Mouse (Mus musculus): ENCODE measurements around the gene Ltbp2. TPM values are rescaled to one million over a fixed set of nuclear protein-coding genes. Genes with fewer than 3 reads are reported as not detected.

Ltbp2 gene
- polyA plus RNA-seq, 1 experiment: 8.1 TPM

DNA sequence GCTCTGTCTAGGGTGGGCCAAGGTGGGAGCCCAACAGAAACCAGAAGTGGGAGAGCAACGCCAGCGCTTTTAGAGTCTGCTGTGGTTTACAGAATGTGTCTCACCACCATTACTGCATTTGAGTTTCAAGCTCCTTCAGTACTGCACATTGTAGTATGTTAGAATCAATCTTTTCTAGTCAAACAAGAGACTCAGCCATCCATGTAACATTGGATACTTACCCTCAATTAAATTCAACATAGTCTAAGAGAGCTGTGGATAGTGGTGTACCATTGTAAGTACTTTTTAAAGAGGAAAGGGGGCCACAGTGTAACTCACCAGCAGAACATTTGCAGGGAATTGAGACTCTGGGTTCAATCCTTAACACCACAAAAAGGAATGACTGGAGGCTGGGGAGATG, 35.3 kb upstream of the Ltbp2 start:
- Histone ChIP-seq H3K36me3 (ENCODE audit: control insufficient read depth, insufficient read depth, low read length) (peaks cover 2% of the 10 kb centered on the region), H3K27me3 (ENCODE audit: control insufficient read depth, insufficient read depth, low read length) (no peaks in the 10 kb centered on the region), H3K4me1 (ENCODE audit: control insufficient read depth, insufficient read depth, insufficient read length, low read length) (no peaks in the 10 kb centered on the region), H3K27ac (ENCODE audit: insufficient read depth, low read depth, low read length) (no peak overlapping the region), H3K4me3 (ENCODE audit: low read depth, low read length) (no peak overlapping the region)
- WGBS: 84% methylated on average over 2 of the region's 2 CpGs
- TF ChIP-seq POLR2A (IDR thresholded peaks at IDR 0.05; ENCODE audit: low read depth, low read length) (no peak), CTCF (IDR thresholded peaks at IDR 0.05; ENCODE audit: extremely low read depth, insufficient read length, insufficient replicate concordance, low read depth, low read length) (no peak)

DNA sequence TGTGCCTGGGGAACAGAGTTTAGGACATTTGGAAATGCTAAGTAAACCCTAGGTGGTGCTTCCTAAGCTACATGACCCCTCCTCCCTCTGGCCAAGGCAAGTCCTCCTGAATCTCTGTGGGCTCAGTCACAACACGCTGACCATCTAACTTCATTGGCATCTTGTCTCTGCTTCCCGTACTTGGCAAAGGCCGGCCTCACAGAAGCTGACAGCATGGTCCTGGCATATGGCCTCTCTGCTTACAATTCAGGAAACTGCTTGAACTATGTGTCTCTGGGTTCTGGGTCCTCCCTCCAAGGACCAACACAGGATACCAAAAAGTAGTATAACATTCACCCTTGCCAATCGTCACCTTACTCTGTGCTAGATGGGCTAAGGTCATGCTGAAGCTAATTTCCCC, 33.7 kb upstream of the Ltbp2 start:
- 90% methylated on average over 4 of the region's 4 CpGs for WGBS
- no peaks in the 10 kb centered on the region for H3K36me3 ChIP-seq (ENCODE audit: control insufficient read depth, insufficient read depth, low read length)

DNA sequence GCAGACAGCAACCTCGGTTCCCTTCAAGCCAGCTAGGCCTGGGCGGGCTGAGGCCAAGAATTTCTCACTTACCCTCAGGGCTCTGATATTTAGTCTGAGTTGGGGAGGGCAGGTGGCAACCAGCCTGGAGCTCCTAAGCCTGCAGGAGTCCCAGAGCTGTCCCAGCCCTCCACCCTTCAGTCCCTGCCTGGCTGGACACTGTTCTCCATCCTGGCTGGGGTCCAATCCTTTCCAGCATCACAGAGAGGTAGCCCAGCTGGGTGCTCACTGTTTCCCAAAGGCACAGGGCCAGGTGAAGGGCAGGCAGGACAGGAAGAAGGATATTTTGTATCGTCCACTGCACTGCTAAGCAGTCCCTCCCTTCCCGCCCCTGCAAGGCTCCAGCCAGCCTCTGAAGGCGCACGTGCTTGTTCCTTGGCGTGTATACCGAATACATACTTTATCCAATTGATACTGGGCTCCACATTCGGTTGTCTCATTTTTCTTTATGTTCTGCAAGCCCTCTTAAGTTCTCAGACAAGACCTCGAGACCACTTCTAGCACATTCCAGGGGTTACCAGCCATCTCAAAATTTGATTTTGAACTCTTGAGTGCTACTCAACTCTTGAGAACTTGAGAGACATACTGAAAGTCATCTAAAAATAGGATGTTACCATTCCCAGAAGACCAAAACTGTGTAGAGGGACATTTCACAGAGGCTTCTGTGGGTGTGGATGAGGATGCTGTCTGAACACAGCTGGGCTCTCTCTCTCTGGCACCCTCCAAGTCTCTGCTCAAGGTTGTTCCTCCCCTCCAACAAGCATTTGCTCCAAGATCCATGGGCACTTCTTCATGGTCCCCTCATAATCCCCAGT, 31.5 kb upstream of the Ltbp2 start:
- H3K36me3 ChIP-seq (ENCODE audit: control insufficient read depth, insufficient read depth, low read length): no peaks in the 10 kb centered on the region
- no peaks in the 10 kb centered on the region for H3K4me1 ChIP-seq (ENCODE audit: control insufficient read depth, insufficient read depth, insufficient read length, low read length)
- H3K27me3 ChIP-seq (ENCODE audit: control insufficient read depth, insufficient read depth, low read length): no peaks in the 10 kb centered on the region
- no peak overlapping the region for H3K4me3 ChIP-seq (ENCODE audit: low read depth, low read length)
- no peak overlapping the region for H3K27ac ChIP-seq (ENCODE audit: insufficient read depth, low read depth, low read length)
- 53% methylated on average over 10 of the region's 10 CpGs for WGBS
- TF ChIP-seq POLR2A (IDR thresholded peaks at IDR 0.05; ENCODE audit: low read depth, low read length) (no peak), CTCF (IDR thresholded peaks at IDR 0.05; ENCODE audit: extremely low read depth, insufficient read length, insufficient replicate concordance, low read depth, low read length) (no peak)

More for the DNA sequence above, 33.7 kb upstream of the Ltbp2 start:
- no peak overlapping the region for H3K4me3 ChIP-seq (ENCODE audit: low read depth, low read length)
- no peaks in the 10 kb centered on the region for H3K4me1 ChIP-seq (ENCODE audit: control insufficient read depth, insufficient read depth, insufficient read length, low read length)
- no peak overlapping the region for H3K27ac ChIP-seq (ENCODE audit: insufficient read depth, low read depth, low read length)
- H3K27me3 ChIP-seq (ENCODE audit: control insufficient read depth, insufficient read depth, low read length): no peaks in the 10 kb centered on the region
- TF ChIP-seq POLR2A (IDR thresholded peaks at IDR 0.05; ENCODE audit: low read depth, low read length) (no peak), CTCF (IDR thresholded peaks at IDR 0.05; ENCODE audit: extremely low read depth, insufficient read length, insufficient replicate concordance, low read depth, low read length) (no peak)

DNA sequence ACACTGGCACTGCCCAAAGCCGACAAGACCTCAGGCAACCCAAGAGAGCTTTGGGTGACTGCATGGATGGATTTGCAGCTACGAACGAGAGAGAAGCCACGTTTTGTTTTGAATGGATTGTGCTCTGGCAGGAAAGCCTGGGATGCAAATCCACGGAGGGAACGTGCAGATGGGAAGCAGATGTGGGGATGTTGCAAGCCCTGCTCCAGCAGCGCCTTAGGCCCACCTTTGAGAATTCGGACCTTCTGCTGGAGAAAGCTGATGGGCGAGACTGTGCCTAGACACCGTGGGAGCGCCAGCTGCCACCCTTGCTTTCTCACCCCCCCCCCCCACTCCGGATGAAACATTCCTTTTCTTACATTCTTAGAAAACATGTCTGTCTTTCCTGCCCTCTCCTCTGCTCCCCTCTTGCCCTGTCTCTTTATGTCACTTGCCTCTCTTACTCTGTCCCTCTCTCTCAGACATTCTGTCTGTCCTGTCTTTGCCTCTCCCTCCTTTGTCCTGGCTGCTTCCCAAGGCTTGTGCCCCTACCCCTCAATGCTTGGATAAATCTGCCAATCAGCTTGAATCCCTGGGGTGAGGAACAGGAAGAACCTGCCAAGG, 30.8 kb upstream of the Ltbp2 start:
- TF ChIP-seq POLR2A (IDR thresholded peaks at IDR 0.05; ENCODE audit: low read depth, low read length) (no peak), CTCF (IDR thresholded peaks at IDR 0.05; ENCODE audit: extremely low read depth, insufficient read length, insufficient replicate concordance, low read depth, low read length) (no peak)
- Histone ChIP-seq H3K36me3 (ENCODE audit: control insufficient read depth, insufficient read depth, low read length) (no peaks in the 10 kb centered on the region), H3K27me3 (ENCODE audit: control insufficient read depth, insufficient read depth, low read length) (no peaks in the 10 kb centered on the region), H3K4me3 (ENCODE audit: low read depth, low read length) (no peak overlapping the region), H3K27ac (ENCODE audit: insufficient read depth, low read depth, low read length) (no peak overlapping the region), H3K4me1 (ENCODE audit: control insufficient read depth, insufficient read depth, insufficient read length, low read length) (no peaks in the 10 kb centered on the region)
- 75% methylated on average over 12 of the region's 12 CpGs for WGBS

DNA sequence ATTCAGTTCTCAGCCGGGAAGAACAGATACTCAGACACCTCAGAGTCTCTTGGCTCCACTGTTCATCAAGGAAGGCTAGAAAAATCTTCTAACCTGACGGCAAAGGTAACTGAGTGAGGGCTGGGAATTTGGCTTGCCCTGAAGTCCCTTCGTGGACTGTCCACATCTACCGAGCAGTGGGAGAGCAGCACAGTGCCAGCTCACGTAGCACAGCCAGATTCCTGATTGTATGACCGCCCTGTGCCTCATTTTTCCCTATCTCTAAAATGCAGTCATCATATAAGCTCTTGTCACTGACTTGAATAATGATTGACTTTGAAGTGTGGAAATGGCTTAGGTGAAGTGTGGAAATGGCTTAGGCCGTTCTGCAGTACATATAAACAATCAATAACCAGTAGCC, 28.1 kb upstream of the Ltbp2 start:
- Histone ChIP-seq H3K36me3 (ENCODE audit: control insufficient read depth, insufficient read depth, low read length) (no peaks in the 10 kb centered on the region), H3K27me3 (ENCODE audit: control insufficient read depth, insufficient read depth, low read length) (no peaks in the 10 kb centered on the region), H3K27ac (ENCODE audit: insufficient read depth, low read depth, low read length) (no peak overlapping the region), H3K4me1 (ENCODE audit: control insufficient read depth, insufficient read depth, insufficient read length, low read length) (no peaks in the 10 kb centered on the region), H3K4me3 (ENCODE audit: low read depth, low read length) (no peak overlapping the region)
- 60% methylated on average over 7 of the region's 7 CpGs for WGBS
- no peak for TF ChIP-seq CTCF (IDR thresholded peaks at IDR 0.05; ENCODE audit: extremely low read depth, insufficient read length, insufficient replicate concordance, low read depth, low read length)
- no peak for TF ChIP-seq POLR2A (IDR thresholded peaks at IDR 0.05; ENCODE audit: low read depth, low read length)

DNA sequence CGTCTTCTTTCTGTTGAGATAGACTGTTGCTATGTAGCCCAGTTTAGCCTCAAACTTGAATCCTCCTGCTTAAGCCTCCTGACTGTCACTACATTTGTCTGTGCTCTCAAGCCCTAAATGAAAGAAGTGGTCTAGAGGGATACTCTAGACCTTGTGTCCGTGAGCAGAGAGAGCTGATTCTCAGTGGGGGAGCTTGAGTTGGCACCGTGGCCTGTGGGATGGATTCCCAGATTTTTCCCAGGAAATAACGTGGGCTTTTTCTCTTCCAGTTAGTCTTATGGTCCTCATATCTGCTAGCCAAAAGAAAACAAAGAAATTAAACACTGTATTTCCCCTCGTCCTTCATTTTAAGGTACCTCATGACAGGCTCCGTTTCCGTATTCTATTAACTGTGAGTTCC, 24.0 kb upstream of the Ltbp2 start:
- WGBS: 80% methylated on average over 7 of the region's 7 CpGs
- H3K4me3 ChIP-seq (ENCODE audit: low read depth, low read length): no peak overlapping the region
- TF ChIP-seq POLR2A (IDR thresholded peaks at IDR 0.05; ENCODE audit: low read depth, low read length): no peak
- TF ChIP-seq CTCF (IDR thresholded peaks at IDR 0.05; ENCODE audit: extremely low read depth, insufficient read length, insufficient replicate concordance, low read depth, low read length): no peak
- H3K4me1 ChIP-seq (ENCODE audit: control insufficient read depth, insufficient read depth, insufficient read length, low read length): no peaks in the 10 kb centered on the region
- H3K27me3 ChIP-seq (ENCODE audit: control insufficient read depth, insufficient read depth, low read length): no peaks in the 10 kb centered on the region
- no peaks in the 10 kb centered on the region for H3K36me3 ChIP-seq (ENCODE audit: control insufficient read depth, insufficient read depth, low read length)
- H3K27ac ChIP-seq (ENCODE audit: insufficient read depth, low read depth, low read length): no peak overlapping the region

DNA sequence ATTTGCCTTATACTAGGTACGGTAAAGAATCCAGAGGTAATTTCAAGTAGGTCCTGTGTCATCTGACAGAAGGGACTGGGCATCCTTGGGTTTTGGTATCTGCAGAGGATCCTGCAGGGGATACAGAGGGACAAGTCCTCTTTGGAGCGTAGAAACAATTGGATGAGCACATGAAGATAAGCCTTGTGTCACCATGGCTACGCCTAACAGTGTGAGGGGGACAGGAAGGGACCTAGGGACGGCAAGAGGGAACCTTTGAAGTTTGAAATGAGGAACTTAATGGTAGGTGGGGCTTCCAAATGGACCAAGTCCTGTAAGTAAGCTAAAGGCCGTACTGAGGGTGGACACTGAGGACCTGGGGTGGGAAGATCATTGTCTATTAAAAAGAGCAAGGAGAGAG, 21.0 kb upstream of the Ltbp2 start:
- no peaks in the 10 kb centered on the region for H3K27me3 ChIP-seq (ENCODE audit: control insufficient read depth, insufficient read depth, low read length)
- no peaks in the 10 kb centered on the region for H3K4me1 ChIP-seq (ENCODE audit: control insufficient read depth, insufficient read depth, insufficient read length, low read length)
- no peak overlapping the region for H3K27ac ChIP-seq (ENCODE audit: insufficient read depth, low read depth, low read length)
- no peaks in the 10 kb centered on the region for H3K36me3 ChIP-seq (ENCODE audit: control insufficient read depth, insufficient read depth, low read length)
- no peak overlapping the region for H3K4me3 ChIP-seq (ENCODE audit: low read depth, low read length)
- 66% methylated on average over 5 of the region's 5 CpGs for WGBS
- TF ChIP-seq CTCF (IDR thresholded peaks at IDR 0.05; ENCODE audit: extremely low read depth, insufficient read length, insufficient replicate concordance, low read depth, low read length) (no peak), POLR2A (IDR thresholded peaks at IDR 0.05; ENCODE audit: low read depth, low read length) (no peak)

Measured in small intestine, adult 2 months (tissue).